Mouse (Mus musculus) v-Abl transformed pro-B cells (cell line): Measurements from ENCODE around the gene Trmt10a.

Experiments
- in situ Hi-C, 2 experiments: fragments of 400-800 bp; cut with MboI; formaldehyde crosslinking; loops; one replicate each; pipeline ENCODE4 v1.15.1; 2025; ENCODE audit not compliant: unreplicated experiment in 2 of 2

Gene Trmt10a

GRCm38 (mm10) chr3:138185995-138186930 is 43.0 kb downstream of the Trmt10a start:
- in situ Hi-C loops = loop anchor here in 1 of 2 experiments (25.0 kb wide), 1 partner anchor 426 kb away; no protein-coding TSS in a partner anchor

DNA sequence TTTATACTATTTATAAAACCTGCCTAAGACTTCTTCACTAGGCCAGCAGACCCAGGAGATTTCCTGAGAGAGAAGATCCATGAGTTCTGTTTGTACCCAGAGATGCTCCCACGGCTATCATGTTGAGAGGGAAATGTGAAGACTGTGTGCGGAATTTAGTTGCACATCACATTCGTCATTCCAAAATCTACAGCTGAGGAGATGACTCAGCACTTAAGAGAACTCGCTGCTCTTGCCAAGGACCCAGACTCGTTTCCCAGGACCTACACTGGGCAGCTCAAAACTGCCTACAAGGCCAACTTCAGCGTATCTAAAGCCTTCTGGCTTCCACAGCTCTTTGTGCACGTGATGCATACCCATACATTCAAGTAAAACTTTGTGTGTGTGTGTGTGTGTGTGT is 49.0 kb downstream of the Trmt10a start:
- in situ Hi-C loops = loop anchor here in 1 of 2 experiments (10.0 to 25.0 kb wide), 2 partner anchors 243 to 420 kb away; no protein-coding TSS in a partner anchor

DNA sequence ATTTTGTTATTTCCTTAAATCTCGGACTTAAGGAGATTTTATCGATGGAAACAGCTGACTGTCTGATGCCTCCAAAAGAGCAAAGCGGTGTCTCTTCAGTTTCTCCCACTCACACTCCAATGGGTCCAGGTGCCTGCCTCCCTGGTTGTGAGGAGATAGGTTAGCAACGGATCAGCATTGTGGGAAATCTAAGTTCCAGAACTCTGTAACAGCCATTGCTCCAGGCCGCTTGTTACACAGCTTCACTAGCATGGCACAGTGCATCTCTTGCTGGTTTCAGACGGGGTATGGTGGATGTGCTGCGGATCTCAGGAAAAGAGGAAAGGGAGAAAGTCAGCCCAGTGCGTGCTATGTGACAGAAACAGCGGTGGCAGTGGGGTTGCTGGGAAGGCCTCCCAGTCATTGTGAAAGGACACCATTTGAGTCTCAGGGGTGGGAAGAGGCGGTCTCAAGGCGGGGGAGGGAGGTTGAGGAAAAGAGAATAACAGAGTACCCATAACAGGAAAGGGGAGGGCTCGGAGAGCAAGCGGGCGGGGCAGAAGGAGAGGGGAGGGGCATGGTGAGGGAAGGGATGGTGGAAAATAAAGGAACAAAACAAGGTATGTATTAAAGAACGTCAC is 50.5 kb downstream of the Trmt10a start, which contains the start of gene 4930579F01Rik:
Gene 4930579F01Rik (minus strand): TSS at position 143 of the 620 bp plus-strand sequence.
- in situ Hi-C loops = loop anchor here in 1 of 2 experiments (10.0 to 25.0 kb wide), 2 partner anchors 241 to 419 kb away; no protein-coding TSS in a partner anchor

GRCm38 (mm10) chr3:138197093-138197492 is 53.8 kb downstream of the Trmt10a start:
- in situ Hi-C loops = loop anchor here in 1 of 2 experiments (10.0 to 25.0 kb wide), 2 partner anchors 238 to 415 kb away; no protein-coding TSS in a partner anchor

- in situ Hi-C loops = loop anchor here in 1 of 2 experiments (10.0 to 25.0 kb wide), 2 partner anchors 237 to 415 kb away; no protein-coding TSS in a partner anchor
Measured at GRCm38 (mm10) chr3:138197556-138197955, 54.3 kb downstream of the Trmt10a start.

DNA sequence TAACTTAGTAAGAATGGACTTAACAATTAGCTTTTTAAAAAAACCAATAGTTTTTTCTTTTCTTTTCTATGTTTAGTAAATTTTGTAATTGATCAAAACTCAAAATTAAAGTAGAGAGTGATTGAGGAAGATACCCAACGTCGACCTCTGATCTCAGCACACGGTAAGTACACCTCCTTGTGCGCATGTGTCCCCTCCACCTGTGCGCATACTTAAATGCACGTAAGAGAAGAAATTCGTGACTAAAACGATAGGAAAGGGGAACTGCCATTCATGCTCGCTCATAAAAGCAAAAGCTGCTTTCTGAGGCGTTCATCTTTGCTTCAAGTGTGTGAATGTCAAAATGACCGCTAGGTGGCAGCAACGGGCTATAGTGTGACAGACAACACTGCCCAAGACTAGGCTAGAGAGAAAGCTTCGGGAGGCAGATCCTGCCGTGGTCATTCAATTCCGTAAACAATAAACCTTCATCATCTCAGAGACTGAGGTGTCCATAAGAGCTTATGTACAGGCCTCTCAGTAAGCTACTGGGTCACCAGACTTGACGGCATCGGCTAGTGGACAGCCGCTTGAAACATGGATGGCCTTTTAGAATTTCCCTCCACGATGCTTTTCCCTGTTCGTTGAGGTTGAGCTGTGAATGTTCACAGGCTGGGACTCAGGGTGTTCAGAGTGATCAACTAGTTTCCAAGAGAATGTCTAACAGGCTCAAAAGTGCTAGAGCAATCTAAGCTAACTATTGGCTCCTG is 54.9 kb downstream of the Trmt10a start:
- in situ Hi-C loops = loop anchor here in 1 of 2 experiments (10.0 to 25.0 kb wide), 2 partner anchors 237 to 414 kb away; no protein-coding TSS in a partner anchor

DNA sequence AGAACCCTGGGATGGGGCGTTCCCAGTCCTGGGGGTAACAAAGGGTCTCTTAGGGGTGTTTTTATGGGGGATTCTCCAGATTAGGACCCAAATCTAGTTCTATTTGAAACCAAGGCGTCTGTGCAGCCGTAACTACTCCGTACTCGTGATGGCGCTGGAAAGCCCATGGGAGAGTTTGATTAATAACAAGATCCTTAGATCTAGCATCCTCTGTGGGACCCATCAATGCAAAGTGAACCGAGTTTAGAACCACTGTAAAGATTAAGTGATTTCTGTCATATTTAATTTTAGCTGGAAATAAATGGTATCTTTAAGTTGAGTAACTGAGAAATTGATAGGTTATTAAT is 55.4 kb downstream of the Trmt10a start:
- in situ Hi-C loops = loop anchor here in 1 of 2 experiments (10.0 to 25.0 kb wide), 2 partner anchors 236 to 414 kb away; no protein-coding TSS in a partner anchor

DNA sequence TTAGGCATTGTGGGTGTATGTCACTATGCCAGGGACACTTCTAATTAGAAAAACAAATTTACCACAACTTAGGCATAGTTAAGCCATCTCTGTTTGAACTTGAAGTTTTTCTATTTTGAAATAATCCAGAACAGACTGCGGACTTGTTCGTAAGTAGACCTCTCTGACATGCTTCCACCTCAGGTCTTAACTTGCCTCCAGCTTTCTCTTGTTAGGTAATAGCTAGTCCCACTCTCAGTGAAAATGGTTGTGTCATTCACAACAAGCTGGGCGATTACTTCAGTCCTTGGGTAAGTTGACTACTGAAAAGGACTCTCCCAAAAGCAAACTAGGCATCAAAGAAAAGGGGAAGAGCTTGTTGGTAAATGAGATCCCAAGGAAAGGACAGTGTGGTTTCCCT is 65.6 kb downstream of the Trmt10a start:
- in situ Hi-C loops = loop anchor here in 1 of 2 experiments (25.0 kb wide), 1 partner anchor 1053 kb away; no protein-coding TSS in a partner anchor
